Mouse (Mus musculus): ENCODE results near the gene Bmp6. TPM values are rescaled to one million over a fixed set of nuclear protein-coding genes. Genes with fewer than 3 reads are reported as not detected.

The Bmp6 gene
- 0.76 and 1.1 TPM in 2 replicates for polyA plus RNA-seq (2015; fragmentation: Nextera tagmentation; extraction: Ambion mirVana)

DNA sequence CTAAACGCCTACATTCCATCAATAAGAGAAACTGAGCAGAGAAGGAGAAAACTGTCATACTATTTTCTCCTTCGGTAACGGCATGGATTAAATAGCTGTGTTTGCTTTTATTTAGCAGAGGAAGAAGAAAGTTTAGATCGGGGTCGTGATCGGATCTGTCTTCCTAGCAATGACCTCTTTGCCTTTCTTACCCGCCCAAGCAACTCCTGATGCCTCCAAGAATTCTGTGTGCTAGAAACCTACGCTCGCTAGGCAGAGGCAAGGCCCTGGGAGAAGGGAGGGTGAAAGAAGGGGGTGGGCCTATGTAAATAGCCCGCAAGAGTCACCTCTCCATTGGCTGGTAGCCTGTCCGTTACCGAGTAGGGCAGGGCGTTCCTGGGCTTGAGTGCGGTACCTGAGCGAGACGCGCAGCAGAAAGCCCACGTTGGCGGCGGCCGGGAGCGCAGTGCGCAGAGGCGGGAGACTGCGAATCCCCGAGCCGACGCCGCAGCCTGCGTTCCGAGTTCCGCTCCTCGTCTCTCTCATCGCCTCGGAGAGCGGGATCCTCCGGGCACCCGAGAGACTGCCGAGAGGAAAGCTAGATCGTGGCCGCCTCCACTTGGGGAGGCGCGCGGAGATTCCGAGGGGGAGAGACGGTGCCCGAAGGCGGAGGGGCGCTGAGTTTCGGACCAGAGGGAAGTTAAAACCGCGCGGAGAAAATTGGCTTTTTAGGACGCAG lies at the start of gene Bmp6:
Gene Bmp6 (plus strand): TSS at position 395 of the 718 bp plus-strand sequence.
- Histone ChIP-seq H3K9me3 (ENCODE audit: control insufficient read depth) (no peaks in the 10 kb centered on the region), H3K27me3 (replicated peaks; ENCODE audit: control insufficient read depth, insufficient read depth, low read length) (peaks cover 53% of the 10 kb centered on the region), H3K4me2 (replicated peaks; ENCODE audit: low read depth) (peak within 1 kb of the TSS; percentile 74), H3K36me3 (ENCODE audit: control insufficient read depth, insufficient read depth) (no peaks in the 10 kb centered on the region), H3K9ac (ENCODE audit: low read depth, low read length) (no peak within 1 kb of the TSS; the same call in 1 of the 2 replicates), H3K27ac (ENCODE audit: low read depth, low read length) (no peak within 1 kb of the TSS), H3K4me1 (replicated peaks; ENCODE audit: control insufficient read depth, insufficient read depth, low read length) (peaks cover 5% of the 10 kb centered on the region; the same call in 1 of the 2 replicates), H3K4me3 (ENCODE audit: low read depth, low read length) (peak within 1 kb of the TSS; percentile 46)
- peak; percentile 87 for ATAC-seq
- 3% methylated on average over 54 of the region's 54 CpGs for WGBS
- TF ChIP-seq CTCF (IDR thresholded peaks at IDR 0.05; ENCODE audit: low read depth), result no peak

DNA sequence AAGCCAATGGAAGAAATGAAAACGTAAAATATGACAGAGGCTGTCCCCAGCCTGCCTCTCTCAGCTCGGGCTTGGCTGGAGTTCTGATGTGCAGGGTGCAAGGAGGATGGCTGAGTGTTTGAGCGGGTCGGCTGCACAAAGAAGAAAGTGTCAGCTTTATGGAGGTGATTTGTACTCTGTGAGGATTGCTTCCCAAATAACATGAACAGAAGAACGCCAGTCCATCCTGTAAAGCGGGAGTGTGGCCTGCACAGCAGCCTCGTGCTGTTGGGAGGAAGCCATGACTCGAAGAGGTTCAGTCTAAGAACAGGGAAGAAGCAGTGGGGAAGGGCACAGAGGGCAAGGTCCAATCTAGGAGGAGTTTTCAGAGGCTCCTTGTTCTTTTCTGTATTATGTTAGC lies 48.7 kb upstream of the Bmp6 start:
- no peak for TF ChIP-seq CTCF (IDR thresholded peaks at IDR 0.05; ENCODE audit: low read depth)
- H3K4me3 ChIP-seq (ENCODE audit: low read depth, low read length), result peak overlapping the region; percentile 7; the same call in 1 of the 2 replicates
- peak; percentile 88 for ATAC-seq
- H3K9me3 ChIP-seq (ENCODE audit: control insufficient read depth), result no peaks in the 10 kb centered on the region
- 23% methylated on average over 8 of the region's 8 CpGs for WGBS
- no peak overlapping the region for H3K27ac ChIP-seq (ENCODE audit: low read depth, low read length)
- H3K4me1 ChIP-seq (replicated peaks; ENCODE audit: control insufficient read depth, insufficient read depth, low read length), result peaks cover 7% of the 10 kb centered on the region
- H3K4me2 ChIP-seq (replicated peaks; ENCODE audit: low read depth), result peak overlapping the region; percentile 57
- no peaks in the 10 kb centered on the region for H3K36me3 ChIP-seq (ENCODE audit: control insufficient read depth, insufficient read depth)
- H3K27me3 ChIP-seq (replicated peaks; ENCODE audit: control insufficient read depth, insufficient read depth, low read length), result no peaks in the 10 kb centered on the region
- no peak overlapping the region for H3K9ac ChIP-seq (ENCODE audit: low read depth, low read length)

DNA sequence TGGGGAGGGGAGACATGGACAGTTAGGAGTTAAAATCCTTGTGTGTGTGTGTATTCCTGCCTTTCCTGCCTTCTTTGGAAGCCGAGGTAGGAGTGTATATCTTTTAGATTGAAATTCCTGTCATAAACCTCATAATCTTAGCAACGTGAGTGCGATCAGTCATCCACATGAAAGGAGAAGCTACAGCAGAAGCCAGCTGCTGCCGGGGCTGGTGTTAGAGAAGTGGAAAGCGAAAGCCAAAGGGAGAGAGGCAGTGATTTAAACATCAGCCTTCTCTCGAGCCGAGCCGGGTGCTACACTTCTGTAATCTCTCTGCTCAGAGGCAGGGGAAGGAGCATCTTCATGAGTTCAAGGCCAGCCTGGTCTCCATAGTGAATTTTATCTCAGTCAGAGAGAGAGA lies 48.3 kb upstream of the Bmp6 start:
- WGBS, result 4% methylated on average over 8 of the region's 8 CpGs
- no peak for TF ChIP-seq CTCF (IDR thresholded peaks at IDR 0.05; ENCODE audit: low read depth)
- Histone ChIP-seq H3K9me3 (ENCODE audit: control insufficient read depth) (no peaks in the 10 kb centered on the region), H3K27ac (ENCODE audit: low read depth, low read length) (no peak overlapping the region), H3K36me3 (ENCODE audit: control insufficient read depth, insufficient read depth) (no peaks in the 10 kb centered on the region), H3K4me2 (replicated peaks; ENCODE audit: low read depth) (peak overlapping the region; percentile 57), H3K4me3 (ENCODE audit: low read depth, low read length) (peak overlapping the region; percentile 7; the same call in 1 of the 2 replicates), H3K27me3 (replicated peaks; ENCODE audit: control insufficient read depth, insufficient read depth, low read length) (no peaks in the 10 kb centered on the region), H3K4me1 (replicated peaks; ENCODE audit: control insufficient read depth, insufficient read depth, low read length) (peaks cover 7% of the 10 kb centered on the region), H3K9ac (ENCODE audit: low read depth, low read length) (no peak overlapping the region)
- ATAC-seq, result peak; percentile 76

DNA sequence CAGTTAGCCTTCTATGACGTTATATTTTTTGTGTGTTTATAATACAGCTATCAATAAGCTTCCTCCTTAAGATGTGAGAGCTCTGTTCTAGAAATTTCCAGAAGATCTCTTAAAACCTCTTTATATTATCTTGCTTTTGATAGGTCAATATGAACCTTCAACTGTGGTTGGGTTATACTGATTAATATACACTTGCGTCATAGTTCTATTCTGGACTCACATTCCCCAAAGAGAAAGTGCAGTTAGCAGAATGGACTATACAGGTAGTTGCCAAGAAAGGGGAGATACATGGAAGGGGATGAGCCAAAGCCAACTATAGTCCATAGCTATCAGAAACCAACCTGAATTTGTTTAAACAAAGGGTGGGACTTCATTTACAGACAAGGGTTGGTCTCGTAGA lies 33.8 kb upstream of the Bmp6 start:
- 46% methylated on average over 3 of the region's 3 CpGs for WGBS
- H3K4me1 ChIP-seq (replicated peaks; ENCODE audit: control insufficient read depth, insufficient read depth, low read length), result 0 out of 2 replicates have a peak, but pooled peaks cover 3% of the 10 kb centered on the region
- H3K4me3 ChIP-seq (ENCODE audit: low read depth, low read length), result no peak overlapping the region
- H3K27me3 ChIP-seq (replicated peaks; ENCODE audit: control insufficient read depth, insufficient read depth, low read length), result no peaks in the 10 kb centered on the region
- H3K27ac ChIP-seq (ENCODE audit: low read depth, low read length), result no peak overlapping the region
- H3K9me3 ChIP-seq (ENCODE audit: control insufficient read depth), result no peaks in the 10 kb centered on the region
- H3K36me3 ChIP-seq (ENCODE audit: control insufficient read depth, insufficient read depth), result no peaks in the 10 kb centered on the region
- ATAC-seq, result no peak
- TF ChIP-seq CTCF (IDR thresholded peaks at IDR 0.05; ENCODE audit: low read depth), result no peak
- H3K9ac ChIP-seq (ENCODE audit: low read depth, low read length), result no peak overlapping the region
- peak overlapping the region; percentile 6; the same call in 1 of the 2 replicates for H3K4me2 ChIP-seq (replicated peaks; ENCODE audit: low read depth)

DNA sequence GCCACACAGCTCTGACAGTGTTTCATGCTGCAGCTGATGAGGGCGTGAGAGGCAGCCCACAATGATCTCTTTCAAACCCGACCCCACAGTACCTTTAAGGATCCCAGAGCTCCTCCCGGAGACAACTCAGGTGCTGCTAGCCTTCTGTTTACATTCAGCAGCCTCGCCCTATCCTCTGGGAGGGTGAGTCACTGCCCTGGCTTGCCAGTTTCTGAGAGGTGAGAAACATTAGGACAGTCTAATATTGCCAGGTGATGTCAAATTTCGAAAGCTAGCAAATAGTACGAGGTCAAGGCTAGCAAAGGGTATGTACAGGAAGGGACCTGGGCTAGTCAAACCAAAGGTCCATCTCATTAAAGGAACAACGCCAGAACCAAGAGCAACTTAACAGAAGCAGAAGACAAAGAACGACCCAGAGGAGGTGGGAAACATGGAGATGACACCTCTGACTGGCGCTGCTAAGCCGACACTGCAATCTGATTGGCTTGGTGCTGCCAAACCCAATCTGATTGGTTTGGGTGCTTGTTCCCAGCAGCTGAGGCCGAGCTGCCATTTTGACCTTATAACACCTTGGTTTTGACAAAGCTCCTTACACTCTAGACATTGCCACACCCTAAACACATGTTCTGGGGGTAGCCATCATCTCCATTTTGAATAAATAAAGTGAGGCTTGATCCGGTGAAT lies 32.4 kb upstream of the Bmp6 start:
- ATAC-seq, result peak; percentile 84
- 47% methylated on average over 12 of the region's 12 CpGs for WGBS
- Histone ChIP-seq H3K4me1 (replicated peaks; ENCODE audit: control insufficient read depth, insufficient read depth, low read length) (0 out of 2 replicates have a peak, but pooled peaks cover 3% of the 10 kb centered on the region), H3K9ac (ENCODE audit: low read depth, low read length) (no peak overlapping the region), H3K9me3 (ENCODE audit: control insufficient read depth) (no peaks in the 10 kb centered on the region), H3K4me2 (replicated peaks; ENCODE audit: low read depth) (peak overlapping the region; percentile 58), H3K36me3 (ENCODE audit: control insufficient read depth, insufficient read depth) (no peaks in the 10 kb centered on the region), H3K27me3 (replicated peaks; ENCODE audit: control insufficient read depth, insufficient read depth, low read length) (no peaks in the 10 kb centered on the region), H3K27ac (ENCODE audit: low read depth, low read length) (peak overlapping the region; percentile 41; the same call in 1 of the 2 replicates), H3K4me3 (ENCODE audit: low read depth, low read length) (no peak overlapping the region)
- no peak for TF ChIP-seq CTCF (IDR thresholded peaks at IDR 0.05; ENCODE audit: low read depth)

DNA sequence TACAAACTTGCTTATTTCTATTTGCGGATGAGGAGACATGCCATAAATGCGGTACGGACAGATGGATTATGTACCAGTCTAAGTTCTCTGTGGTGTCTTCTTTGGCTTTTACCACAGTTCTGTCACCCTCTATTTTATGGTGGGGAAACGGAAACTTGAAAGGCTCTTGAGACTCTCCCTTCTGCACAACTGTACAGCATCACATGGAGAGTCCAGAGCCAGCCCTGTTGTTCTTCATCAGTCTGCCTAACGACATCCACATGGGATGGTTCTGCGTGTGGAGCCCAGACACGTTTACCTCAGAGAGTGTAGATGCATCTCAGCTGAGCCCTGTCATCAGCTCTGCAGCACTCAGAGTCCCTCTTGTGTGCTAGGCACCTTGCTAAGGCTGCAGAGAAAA lies 30.3 kb upstream of the Bmp6 start:
- no peaks in the 10 kb centered on the region for H3K9me3 ChIP-seq (ENCODE audit: control insufficient read depth)
- H3K27ac ChIP-seq (ENCODE audit: low read depth, low read length), result no peak overlapping the region
- no peak for ATAC-seq
- H3K36me3 ChIP-seq (ENCODE audit: control insufficient read depth, insufficient read depth), result no peaks in the 10 kb centered on the region
- no peak overlapping the region for H3K4me2 ChIP-seq (replicated peaks; ENCODE audit: low read depth)
- no peak overlapping the region for H3K9ac ChIP-seq (ENCODE audit: low read depth, low read length)
- H3K4me3 ChIP-seq (ENCODE audit: low read depth, low read length), result no peak overlapping the region
- WGBS, result 72% methylated on average over 7 of the region's 7 CpGs
- no peaks in the 10 kb centered on the region for H3K27me3 ChIP-seq (replicated peaks; ENCODE audit: control insufficient read depth, insufficient read depth, low read length)
- TF ChIP-seq CTCF (IDR thresholded peaks at IDR 0.05; ENCODE audit: low read depth), result no peak
- H3K4me1 ChIP-seq (replicated peaks; ENCODE audit: control insufficient read depth, insufficient read depth, low read length), result 0 out of 2 replicates have a peak, but pooled peaks cover 3% of the 10 kb centered on the region
